Mouse (Mus musculus) liver, adult 2 months (tissue): Measurements from ENCODE around the gene Prelid3b.

Experiments
- CTCF ChIP-seq: fragments of 200-500 bp; IDR thresholded peaks from 2 replicates; pipeline ENCODE4 v1.5.1; 2011; ENCODE audit warnings: low read depth, low read length, control low read depth
- POLR2A ChIP-seq: fragments of 200-500 bp; IDR thresholded peaks from 2 replicates; pipeline ENCODE4 v1.6.1; 2011; ENCODE audit warnings: low read length, control low read depth; ENCODE audit not compliant: insufficient read depth; ENCODE audit errors: extremely low read depth

DNA sequence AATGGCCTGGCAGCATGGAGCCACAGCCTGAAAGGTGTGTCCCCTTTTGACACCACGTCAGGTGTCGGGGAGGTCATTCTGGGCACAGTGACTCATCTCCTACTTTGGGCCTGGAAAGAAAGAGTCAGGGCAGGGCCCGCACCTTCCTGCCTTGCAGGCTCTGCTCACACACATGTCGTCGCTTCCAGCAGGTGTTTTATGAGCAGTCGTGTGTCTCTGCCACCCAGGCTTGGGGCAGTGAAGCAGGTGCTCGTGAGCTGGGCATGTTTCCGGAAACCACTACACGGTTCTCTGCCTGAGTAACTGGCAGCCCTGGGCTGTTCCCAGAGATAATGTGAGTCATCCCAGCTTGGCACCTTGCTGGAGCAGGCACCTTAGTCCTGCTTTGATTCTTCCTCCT is 30.4 kb downstream of the Prelid3b start:
- TF ChIP-seq CTCF (no peak), POLR2A (no peak)
